Mouse (Mus musculus) c-Kit-positive CD71-negative TER-119-negative erythroid progenitor cells, embryonic 14.5 days (primary cell): ENCODE measurements around the gene Olfr826.
"Not testable (repeated sequence)": the region's sequence is repeated elsewhere in the genome, so short reads cannot be mapped to it uniquely, and the experiment has no call there.

Source experiments
- DNase-seq: peaks from one replicate; pipeline ENCODE4 v3.0.0-alpha.2; 2013; ENCODE audit warnings: low read depth

Gene Olfr826

DNA sequence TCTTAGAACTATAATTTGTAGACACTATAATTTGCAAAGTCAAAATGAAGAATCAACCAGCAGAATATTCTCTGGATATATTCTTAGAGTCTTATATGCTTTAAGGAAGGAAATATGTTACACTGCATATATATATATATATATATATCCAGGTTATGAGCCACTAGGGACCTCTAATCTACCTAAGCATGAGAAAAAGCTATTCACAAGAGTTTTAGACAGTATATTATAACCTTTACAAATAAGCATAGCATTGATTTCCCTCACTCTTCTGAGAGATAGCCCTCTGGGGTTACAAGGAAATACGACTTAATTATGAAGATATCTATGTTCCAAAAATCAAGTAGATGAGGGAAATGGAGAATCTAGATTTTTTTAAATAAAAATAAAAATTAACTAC, at the start of gene Olfr826:
Olfr826 (minus strand) TSS at position 101 of the 400 bp plus-strand sequence.
- DNase-seq, result no peak

DNA sequence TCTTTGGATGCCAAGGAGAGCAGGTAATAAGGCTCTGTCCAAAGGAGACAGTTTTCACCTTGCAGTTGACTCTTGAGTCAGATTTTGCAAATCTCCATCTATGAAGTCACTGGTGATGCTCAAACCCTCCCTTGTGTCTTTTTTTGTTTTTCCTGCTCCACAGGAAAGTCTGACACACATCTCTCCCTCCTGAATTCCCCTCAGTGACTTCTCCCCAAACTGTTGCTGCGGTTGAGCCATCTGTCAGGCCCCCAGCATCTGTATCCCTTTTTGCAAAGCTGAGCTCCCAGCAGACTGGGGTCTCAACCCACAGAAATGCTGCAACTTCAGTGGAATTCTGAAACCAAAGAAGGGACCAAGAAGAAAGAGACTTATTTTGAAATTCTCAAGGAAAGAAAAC, 48.1 kb upstream of the Olfr826 start:
- no peak for DNase-seq

DNA sequence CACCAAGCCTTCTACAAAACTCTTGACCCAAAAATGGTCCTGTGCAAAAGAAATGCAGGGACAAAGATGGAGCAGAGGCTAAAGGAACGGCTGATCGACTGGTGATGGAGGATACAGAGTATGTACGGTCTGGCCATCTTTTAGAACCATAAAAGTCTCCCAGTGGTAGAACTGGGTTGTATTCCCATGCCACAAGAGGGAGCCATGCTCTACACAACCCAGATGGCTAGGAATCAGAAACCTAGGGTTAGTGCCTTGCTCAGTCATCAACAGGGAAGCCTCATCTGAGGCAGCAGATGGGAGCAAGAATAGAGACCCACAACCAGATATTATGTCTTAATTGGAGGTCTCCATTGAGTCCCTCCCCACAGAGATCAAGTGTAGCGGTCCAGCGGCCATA, 45.6 kb upstream of the Olfr826 start:
- DNase-seq, result no peak

DNA sequence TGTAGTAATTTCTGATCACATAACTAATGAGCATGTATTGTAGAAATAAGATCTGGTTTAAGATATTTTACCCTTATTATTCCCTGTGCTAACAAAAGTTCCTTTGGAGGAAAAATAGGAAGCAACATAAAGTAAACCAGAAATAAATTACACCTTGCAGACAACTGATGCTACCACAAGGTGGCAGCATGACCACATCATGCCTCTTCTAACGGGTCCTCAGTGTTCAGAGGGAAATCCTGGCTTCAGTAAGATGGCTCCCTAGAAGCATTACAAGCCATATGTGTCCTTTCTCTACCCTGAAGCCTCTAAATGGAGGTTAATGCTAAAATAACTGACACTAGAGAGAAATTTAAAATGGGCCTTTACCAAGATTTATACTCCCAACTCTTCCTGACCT, 44.3 kb upstream of the Olfr826 start:
- DNase-seq, result peak; percentile 41

DNA sequence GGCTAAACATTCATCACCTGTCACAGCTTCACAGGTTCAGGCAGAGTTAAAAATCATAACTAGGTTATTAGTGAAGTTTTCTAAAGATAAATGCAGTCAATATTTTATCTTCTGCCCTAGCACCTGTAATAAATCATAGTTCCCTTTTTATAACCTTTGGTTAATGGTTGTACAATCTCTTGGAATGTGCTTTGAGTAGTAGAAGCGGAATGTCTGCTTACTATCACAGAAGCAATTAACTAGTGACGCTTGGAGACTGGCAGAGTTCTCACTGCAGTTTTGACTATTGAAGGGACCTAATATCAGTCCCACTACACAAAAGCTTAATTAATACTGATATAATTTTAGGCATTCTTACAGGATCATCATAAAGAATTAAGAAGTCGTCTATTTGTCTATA, 41.0 kb upstream of the Olfr826 start:
- DNase-seq, result no peak

DNA sequence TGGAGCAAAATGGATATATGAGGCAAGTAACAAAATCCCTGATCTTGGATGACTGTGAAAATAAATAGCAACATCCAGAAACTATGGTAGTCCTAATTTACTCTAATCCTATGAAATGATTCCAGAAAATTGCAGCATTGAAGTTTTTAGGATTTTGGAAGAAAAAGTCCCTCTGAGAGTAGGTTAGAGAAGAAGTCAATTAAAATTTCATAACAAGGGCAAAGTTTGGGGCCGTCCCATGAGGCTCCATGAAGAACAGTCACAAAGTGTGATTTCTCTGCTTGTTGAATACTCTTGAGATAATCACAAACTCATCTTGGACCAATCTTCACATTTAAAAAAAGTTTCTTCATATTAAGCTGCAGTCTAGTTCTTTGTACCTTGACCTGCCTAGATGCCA, 30.3 kb upstream of the Olfr826 start, which contains the start of gene Olfr827:
Olfr827 (minus strand) TSS at position 101 of the 400 bp plus-strand sequence.
- no peak for DNase-seq

DNA sequence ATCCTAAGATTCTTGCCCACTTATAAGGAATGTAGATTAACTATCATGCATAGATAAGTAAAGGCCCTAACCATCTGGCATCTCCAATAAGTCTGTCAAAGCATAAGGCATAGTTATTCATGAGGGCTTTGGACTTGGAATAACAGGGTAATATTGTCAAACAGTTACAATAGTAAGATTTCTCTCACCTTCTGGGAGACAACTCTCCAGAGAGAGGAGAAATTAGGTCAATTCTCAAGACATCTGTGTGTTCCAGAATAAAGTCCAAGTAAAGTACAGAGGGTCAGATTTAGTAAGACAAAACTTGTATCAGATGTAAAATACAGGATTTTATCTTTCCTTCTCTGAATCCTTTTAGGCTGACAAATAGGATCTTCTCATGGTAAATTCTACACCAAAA, 17.3 kb downstream of the Olfr826 start, which contains the start of gene Olfr825:
Olfr825 (minus strand) TSS at position 101 of the 400 bp plus-strand sequence.
- no peak for DNase-seq

DNA sequence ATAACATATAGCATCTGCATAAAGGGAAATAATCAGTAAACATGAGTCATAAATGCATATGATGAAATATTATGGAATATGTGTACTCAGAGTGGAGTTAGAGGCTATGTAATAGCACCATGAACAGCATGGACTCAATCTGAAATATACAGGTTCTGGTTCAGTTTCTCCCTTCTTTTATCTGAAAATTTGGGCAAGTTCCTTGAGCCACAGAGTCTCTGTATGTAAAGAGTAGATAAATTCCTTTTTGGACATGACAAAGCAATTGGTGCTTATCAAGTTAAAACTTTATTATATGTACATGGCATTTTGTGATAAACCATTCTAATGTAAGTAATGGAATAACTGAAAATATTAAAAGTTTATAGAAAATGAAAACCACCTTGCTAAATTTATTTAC, 18.8 kb downstream of the Olfr826 start:
- DNase-seq, result no peak

DNA sequence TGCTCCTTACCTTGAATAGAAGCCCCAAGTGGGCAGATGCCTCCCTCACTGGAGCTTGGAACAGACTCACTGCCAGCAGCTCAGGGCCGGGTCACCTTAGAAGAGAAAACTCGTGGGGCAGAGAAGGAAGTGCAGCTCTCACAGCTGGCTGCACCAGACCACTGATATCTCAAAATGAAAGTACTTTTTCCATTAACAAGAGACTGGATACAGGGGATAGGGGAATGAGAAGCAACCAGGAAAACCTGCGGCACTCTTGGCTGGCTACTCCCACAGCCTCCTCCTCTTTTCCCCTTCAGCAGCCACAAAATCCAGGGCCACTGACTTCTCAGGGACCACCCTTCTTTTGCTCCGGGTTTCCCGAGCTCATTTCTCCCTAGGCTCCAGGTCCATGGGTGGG, 39.9 kb downstream of the Olfr826 start:
- DNase-seq, result no peak

DNA sequence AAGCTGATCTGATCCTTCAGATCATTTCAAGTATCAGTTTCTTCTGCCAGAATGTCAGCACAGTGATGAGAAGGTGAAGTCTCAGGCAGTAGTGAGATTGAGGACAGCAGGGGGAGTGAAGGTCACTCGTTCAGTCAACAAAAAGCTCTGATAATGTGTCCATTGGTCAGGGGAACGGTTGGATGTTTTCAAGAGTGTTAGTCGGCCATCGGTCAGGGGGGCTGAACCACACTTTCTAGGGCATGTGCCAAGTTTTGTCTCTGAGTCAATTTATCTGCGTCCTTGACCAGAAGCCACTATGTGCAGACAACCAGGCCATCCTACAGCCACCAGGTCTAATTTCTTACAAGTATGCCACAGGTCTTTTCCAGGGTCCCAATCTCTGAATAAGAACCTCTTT, 41.5 kb downstream of the Olfr826 start:
- DNase-seq, result not testable (repeated sequence)

DNA sequence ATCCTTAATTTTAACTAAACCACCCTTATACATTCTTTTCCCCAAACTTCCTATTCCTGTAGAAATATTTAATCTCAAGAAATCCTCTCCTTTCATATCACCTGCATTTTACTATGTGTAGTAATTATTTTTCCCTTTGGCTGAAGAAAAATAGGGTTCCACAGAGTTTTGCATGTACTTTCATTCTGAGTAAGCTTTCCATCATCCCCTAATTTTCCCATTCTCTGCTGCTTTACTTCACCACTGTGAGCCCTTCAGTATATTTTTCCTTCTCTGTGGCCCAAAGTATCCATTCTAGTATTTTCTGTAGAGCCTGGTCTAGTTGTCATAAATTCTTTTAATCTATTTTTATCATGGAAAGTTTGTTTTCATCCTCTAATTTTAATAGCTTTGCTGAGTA, 49.2 kb downstream of the Olfr826 start:
- no peak for DNase-seq

DNA sequence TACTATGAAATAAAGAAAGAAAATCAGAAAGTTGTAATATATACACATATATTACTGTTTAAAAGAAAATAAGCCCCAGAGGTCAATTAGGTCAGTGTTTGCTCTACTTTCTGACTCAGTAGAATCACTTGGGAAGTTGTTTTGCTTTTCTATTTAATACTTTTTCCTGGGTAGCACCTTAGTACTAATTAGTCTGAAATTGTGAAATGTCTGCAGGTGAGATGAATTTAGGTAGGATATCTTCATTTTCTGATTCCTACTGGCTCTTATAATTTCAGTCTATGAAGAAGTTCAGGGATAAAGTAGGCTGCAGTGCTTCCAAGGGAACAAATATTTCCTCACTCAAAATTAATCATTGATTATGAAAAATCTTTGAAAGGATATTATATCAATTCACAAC, 54.1 kb downstream of the Olfr826 start, which contains the start of gene Olfr824:
Olfr824 (minus strand) TSS at position 101 of the 400 bp plus-strand sequence.
- DNase-seq, result not testable (repeated sequence)
